Mouse (Mus musculus): ENCODE data around the gene Sp2.

The Sp2 gene

DNA sequence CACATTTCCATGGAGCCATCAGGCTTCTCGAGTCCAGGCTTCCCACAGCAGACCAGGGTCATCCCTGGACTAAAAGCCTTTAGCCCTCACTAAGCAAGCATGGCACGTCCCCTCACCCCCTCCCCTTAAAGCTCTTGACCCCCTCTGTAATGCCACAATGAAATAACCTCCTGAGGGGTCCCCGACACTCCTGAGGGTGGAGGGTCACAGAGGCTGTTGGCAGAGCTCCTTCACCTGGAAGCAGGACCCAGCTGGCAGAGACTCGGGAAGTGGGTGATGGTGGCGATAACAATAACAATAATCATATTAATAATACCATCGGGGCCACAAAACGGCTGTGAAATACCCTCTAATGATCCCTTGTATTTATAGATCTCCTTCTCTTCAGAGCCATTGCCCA, at the start of gene Sp2:
Gene Sp2, minus strand, starts transcription at position 101 of the 400 bp plus-strand sequence.
- no peak for DNase-seq (ENCODE audit: extremely low read depth, low read depth)

DNA sequence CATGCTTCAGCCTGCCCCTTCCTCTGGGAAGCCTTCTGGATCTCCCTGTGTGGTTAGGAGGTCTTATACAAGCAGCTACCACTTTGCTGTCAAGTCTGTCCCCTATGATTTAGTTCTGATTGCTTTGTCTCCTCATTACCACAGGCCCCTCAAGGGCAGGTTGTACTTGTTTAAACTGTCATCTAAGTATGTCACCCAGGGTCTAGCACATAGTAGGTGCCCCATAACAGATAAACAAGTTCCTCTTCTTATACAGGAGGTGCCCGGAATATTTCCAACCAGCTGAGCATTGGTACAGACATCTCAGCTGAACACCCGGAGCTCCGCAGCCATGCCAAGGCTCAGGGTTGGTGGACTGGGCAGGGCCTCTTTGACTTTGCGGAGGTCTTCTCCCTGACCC, 49.7 kb upstream of the Sp2 start:
- DNase-seq (ENCODE audit: extremely low read depth, low read depth), result no peak

DNA sequence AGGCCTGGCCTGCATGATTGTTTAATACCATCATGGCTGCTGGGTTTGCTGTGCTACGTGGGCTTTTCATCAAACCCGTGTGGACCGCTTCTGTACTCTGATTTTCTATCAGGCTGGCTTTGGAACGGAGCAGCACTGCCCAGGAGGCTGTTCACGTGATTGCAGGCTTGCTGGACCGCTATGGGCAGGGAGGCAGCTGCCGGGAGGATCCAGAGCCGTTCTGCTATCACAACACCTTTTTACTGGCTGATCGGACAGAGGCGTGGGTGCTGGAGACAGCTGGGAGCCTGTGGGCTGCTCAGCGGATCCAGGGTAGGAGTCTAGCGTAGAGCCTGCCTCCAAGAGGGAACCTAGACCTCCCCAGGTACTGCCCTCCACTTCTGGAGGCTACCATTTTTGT, 49.2 kb upstream of the Sp2 start:
- no peak for DNase-seq (ENCODE audit: extremely low read depth, low read depth)

DNA sequence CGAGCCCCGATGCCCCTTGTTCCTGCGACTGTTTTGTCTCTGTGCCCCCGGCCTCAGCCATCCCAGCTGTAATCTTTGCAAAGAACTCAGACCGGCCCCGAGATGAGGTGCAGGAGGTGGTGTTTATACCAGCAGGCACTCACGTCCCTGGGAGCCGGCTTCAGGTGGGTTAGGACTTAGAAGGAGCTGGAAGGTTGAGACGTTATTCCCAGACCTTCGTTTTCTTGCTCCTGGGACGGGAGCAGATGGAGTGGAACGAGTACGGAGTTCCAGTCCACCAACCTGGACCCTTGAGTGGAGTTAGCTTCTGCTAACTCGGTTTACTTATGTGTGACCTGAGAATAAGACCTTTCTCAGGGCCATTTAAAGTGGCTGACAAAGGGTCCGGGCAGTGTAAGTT, 47.7 kb upstream of the Sp2 start:
- DNase-seq (ENCODE audit: extremely low read depth, low read depth), result no peak

DNA sequence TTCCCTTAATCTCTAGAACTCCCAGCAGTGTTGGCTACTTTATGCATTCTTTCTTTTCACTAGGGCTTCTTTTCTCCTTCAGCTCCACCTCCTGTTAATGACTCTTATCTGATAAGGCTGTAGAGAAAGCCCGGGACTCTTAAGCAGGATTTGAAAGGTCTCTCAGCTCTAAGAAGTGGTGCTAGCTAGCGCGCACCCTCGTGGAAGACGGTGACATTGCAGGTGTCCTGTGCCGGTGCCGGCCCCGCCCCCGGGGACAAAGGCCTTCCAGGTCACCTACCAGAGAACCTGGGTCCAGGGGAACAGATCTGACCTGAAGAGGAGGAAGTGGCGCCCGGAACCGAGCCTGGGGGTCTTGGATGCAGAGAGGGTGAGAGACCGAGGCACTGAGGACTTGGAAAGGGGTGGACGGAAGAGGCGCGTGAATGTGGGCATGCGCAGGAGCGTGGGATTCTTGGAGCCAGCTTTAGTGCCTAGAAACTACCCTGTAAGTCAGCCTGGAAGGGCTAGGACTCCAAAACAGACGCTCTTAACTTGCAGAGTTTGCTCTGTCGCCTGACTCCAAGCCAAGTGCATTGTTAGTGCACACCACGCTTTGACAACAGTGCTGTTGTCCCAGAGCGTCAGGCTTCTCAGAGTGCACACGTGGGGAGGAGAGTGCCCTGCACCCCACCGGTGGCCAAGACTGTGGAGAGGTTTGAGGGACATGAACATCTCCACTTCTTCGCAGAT, 47.1 kb upstream of the Sp2 start, which contains the start of gene Scrn2:
Gene Scrn2, plus strand, starts transcription at position 253 of the 732 bp plus-strand sequence.
- DNase-seq (ENCODE audit: extremely low read depth, low read depth), result peak; percentile 76

DNA sequence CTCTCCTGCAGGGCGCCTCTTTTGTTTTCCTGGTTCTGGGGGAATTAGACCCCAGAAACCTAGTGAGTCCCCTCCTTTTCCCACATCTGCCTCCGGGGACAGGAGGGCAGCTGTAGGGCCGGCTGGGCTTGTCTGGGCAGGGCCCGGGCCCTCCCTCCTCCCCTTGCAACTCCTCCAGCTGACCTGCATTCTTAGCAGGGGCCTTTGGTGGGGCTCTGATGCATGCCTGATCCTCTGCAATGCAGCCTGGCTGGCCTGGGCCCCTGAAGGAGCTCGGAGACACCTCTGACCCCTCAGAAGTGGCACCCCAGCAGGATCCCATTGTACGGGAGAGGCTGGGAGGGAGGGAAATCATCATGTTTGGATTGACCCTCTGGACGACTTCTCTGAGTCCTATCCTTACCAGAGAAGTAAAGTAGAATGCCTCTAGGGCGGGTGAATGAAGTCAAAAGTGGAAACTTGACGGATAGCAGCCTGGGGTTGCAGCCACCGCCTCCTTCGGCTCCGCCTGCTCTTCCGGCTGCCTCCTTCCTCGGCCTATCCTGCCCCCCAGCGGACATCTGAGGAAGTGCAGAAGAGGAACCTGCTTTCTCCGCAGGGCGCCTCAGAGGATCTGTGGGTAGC, 43.1 kb upstream of the Sp2 start:
- DNase-seq (ENCODE audit: extremely low read depth, low read depth), result peak; percentile 73

DNA sequence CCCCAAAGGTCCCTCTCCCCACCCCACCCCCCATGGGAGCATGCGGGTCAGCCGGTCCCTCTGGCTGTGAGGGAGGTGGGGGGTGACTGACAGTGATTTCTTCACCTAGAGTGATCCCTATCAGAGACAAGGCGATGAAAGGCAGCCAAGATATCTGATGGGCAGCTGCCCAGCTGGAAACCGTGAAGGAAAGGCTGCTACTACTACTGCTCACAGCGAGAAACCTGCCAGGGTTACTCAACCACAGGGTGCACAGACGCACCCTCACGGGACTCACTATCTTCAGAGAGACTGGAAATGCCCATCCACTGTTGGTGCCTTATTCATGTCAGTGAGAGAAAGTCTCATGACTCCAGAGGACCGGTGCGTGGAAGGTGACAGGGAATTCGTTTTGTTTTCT, 42.2 kb upstream of the Sp2 start:
- DNase-seq (ENCODE audit: extremely low read depth, low read depth), result no peak

DNA sequence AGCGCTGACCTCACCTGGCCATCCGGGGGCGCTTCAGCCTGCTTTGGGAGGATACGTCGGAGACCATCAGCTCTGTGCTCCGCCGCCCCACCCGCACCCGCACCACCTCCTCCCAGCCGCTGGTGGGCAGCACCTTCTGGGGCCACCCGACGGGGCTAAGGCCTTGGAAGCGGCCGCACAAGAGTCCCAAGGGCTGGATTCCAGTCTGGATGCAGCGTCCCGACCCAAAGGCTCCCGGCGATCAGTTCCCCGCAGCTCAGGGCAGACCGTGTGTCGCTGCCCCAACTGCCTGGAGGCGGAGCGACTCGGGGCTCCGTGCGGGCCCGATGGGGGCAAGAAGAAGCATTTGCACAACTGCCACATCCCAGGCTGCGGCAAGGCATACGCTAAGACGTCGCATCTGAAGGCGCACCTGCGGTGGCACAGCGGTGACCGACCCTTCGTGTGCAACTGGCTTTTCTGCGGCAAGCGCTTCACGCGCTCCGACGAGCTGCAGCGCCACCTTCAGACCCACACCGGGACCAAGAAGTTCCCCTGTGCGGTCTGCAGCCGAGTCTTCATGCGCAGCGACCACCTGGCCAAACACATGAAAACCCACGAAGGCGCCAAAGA, 39.2 kb upstream of the Sp2 start:
- peak; percentile 46 for DNase-seq (ENCODE audit: extremely low read depth, low read depth)

DNA sequence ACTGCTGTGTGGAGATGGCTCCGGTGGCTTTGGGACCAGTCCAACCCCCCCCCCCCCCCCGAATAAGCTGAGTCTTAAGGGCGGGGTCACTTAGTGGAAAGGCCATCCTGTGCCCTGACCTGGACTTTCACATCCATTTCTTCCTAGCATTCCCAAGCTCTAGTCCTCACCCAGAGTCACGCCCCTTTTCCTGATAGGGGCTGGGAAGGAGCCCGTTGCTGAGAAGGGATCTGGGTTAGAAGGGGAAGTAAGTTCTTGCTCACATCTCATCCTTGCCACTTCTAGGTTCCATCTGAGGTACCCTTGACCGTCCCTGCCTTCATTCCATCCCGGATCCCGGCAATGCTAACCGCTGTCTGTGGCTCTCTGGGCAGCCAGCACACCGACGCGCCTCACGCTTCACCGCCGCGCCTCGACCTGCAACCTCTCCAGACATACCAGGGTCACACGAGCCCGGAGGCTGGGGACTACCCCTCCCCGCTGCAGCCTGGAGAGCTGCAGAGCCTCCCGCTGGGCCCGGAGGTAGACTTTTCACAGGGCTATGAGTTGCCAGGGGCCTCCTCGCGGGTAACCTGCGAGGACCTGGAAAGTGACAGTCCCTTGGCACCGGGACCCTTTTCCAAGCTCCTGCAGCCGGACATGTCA, 38.5 kb upstream of the Sp2 start:
- no peak for DNase-seq (ENCODE audit: extremely low read depth, low read depth)

DNA sequence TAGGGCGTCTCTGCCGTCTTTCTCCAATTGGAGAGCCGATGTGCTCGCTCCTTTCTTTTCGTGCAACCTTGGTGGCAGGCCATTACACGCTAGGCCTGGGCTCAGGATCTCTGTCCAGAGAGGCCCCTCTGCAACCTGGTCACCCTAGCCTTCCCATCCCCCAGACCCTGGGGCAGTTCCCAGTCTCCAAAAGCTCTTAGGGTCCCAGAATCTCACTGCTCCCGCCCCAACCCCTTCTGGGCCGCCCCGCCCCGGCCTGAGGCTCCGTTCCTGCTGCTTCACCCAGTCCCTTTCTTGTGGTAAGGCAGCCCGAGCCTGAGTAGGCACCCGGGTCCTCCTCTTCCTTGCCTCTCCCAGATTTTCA, 36.6 kb upstream of the Sp2 start:
- no peak for DNase-seq (ENCODE audit: extremely low read depth, low read depth)

DNA sequence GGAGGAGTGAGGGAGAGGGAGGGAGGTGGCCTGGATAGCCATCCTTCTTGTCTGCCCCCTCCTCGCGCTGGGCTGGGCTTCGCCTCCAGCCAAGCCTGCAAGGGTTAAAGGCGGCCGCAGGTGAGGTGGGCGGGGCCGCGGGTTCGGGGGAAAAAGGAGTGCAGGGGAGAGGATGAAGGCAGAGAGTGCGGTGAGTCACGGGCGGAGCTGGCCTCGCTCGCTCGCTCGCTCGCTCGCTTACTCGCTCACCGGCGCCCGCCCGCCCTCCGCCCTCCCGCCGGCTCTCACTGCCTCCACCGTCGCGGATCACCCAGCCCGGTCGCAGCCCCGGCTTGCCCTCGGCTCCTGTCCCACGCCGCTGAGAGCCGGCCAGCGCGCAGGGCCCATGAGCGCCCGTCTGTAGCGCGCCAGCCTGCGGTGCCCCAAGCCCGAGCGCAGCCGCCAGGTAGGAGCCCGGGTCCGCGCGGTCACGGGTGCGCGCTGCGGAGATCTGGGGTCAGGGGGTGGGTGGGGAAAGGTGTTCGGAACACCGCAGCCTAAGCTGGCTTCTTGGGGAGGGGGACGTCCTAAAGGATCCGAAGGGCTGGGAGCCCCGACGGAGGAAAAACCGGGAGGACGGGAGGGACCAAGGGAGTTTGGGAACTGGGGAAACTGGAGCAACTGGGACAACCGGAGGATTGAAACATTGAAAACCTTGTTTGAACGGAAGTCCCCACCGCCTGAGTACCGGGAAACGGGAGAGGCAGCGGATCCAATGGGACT, 36.0 kb upstream of the Sp2 start:
- no peak for DNase-seq (ENCODE audit: extremely low read depth, low read depth)

DNA sequence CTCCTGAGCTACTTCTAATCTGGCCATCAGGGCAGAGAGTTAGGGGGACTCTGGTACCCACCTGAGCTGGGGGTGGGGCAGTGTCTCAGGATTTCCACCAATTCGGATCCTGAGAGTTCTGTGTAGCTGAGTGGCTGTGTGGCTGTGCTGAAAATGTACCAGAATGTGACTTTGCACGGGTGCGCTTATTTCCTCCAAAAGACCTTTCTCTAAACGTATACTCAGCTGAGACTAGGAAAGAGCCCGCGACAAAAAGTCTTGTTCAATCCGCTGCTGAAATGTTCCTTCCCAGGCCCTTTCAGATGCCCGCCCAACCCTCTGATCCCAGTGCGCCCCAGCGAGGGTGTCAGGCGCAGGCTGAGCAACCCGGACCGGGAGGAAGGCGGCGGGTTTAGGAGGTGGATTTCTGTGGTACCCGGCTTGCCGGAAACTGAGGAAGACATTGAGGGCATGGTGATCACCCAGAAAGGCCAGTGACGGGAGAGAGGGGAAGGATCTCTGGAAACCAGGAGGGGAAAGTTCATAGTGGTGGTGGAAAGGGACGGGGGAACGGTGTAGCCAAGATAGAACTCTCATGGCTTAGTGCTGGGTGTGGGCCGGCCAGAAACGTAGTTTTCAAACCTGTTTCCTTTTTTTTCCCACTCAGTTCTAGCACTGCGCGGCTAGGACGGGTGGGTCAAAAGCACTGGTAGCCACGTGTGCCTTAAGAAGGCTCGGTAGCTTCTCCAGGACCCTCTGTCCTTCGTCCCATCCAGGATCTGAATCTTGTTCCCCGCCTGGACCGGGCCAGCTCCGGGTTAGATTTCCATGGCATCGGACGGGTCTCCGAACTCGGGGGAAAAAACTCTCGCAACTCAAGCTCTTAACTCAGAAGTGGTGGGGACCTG, 35.2 kb upstream of the Sp2 start:
- no peak for DNase-seq (ENCODE audit: extremely low read depth, low read depth)

DNA sequence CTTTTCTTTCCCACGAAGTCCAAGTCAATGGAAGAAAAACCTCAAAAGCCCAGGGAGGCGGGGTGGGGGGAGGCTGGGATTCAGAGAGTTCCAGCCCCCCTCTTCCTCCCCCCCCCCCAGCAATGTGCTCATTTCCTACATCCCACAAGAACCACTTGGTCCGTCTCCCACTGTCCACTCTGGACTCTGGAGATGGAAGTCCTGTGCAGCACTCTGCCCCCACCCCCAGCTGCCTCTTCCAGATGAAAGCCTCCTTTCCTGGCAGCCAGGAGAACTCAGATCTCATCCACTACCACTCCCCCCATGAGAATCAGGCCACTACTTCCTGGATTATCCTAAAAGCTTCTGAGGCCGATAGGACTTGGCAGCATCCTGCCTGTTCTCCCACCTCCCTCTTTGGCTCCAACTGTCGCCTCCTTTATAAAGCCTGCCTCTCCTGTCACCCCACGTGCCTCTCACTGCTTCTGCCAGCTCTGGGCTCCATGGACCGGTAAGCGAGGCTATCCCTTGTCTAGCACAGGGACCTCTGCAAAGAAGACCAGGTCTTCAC, 30.4 kb upstream of the Sp2 start, which contains the start of gene Sp6:
Gene Sp6, plus strand, starts transcription at position 274 of the 550 bp plus-strand sequence.
- DNase-seq (ENCODE audit: extremely low read depth, low read depth), result no peak

DNA sequence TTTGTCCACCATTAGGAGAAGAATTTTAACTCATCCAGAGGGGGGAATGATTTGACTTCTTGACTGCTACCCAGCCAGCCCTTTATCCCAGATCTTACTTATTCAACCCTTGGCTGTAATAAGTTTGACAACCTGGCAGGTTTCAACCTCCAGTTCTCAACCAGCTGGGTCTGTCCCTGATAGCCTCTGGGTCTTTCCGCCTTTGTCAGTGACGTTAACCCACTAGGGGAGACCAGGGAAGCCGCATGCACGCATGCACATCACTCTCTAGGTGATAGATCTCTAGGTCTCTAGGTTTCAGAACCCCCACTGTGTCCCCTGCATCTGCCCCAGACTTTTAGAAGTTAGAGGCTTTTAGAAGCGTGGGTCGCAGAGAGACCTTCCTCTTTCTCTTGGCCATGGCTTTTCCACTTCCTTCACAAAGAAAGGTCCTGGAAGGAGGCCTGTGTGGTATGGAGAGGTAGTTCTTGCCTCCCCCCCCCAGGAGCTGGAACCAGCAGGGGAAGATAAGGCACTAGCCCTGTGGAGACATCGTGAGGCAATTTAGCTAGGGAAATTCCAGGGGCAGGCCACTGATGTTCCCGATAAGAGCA, 26.5 kb upstream of the Sp2 start:
- DNase-seq (ENCODE audit: extremely low read depth, low read depth), result peak; percentile 23

DNA sequence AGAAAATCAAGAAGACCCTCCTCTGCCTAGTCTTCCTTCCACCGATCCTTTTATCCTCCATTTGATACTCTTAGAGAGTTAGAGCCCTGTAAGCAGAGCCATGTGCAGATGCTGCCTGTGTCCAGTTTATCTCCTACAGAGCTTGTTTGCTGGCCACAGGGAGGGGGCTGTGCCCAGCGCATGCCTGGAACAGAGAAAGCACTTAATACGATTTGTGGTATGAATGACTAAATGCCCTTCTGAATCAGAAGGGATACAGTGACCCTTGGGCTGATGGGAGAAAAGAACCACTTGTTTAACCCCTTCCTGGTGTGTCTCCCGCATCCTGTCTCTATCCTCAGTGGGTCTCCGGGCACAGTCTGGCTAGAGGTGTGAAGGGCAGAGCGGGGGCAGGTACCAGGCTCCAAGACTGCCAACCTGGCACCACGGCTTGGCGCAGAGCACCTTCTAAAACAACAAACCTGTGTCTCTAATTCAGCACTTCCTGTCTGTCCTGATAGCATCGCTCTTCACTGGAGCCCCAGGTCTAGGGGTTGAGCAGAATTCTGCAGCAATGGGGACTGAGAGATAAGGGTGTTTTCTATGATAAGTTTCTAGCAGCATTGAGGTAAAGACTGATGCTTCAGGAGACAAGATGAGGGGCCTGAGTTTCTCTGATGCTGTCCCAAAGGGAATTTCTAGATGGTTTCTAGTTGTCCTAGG, 24.5 kb upstream of the Sp2 start:
- DNase-seq (ENCODE audit: extremely low read depth, low read depth), result no peak

DNA sequence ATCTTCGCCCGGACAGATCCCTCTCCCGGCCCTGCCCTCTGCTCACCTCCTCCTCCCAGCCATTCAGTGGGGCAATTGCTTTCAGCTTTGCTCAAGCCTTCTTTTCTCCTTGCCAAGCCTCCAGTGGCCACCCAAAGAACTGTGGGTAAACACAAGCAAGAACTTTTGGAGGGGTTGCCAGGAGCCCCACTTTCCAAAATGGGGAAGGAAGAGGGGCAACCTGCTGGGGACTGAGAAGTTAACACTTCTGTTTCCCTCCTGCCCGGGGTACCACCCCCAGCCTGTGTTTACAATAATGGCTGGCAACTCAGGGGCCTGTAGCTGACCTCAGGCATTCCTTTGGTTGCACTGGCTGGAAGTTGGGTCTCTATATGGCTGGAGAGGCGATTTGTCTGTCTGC, 20.4 kb upstream of the Sp2 start:
- no peak for DNase-seq (ENCODE audit: extremely low read depth, low read depth)

DNA sequence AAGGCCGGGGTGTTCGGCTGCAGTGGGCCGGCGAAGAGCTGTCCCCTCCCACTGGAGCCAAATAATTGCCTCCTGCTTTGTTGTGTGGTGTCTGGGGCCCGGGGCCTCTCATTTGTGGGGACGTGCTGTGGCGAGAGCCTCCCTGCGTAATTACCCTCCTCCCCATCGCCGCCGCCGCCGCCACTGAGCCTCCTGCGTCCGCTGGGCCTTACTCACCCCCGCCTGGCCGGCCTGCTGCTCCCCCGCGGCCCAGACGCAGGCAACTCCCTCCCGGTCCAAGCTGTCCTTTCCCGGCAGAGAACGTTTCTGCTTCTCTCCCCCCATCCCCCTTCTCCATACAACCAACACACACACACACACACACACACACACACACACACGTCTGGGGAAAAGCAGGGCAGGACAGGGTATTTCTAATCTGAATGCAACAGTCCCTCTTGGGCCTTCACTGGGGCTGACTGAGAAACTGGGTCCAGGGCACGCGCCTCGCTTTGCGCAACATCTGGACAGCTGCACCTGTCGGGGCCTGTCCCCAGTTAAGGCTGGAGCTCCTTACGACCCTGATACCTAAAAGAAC, 14.7 kb upstream of the Sp2 start:
- no peak for DNase-seq (ENCODE audit: extremely low read depth, low read depth)

DNA sequence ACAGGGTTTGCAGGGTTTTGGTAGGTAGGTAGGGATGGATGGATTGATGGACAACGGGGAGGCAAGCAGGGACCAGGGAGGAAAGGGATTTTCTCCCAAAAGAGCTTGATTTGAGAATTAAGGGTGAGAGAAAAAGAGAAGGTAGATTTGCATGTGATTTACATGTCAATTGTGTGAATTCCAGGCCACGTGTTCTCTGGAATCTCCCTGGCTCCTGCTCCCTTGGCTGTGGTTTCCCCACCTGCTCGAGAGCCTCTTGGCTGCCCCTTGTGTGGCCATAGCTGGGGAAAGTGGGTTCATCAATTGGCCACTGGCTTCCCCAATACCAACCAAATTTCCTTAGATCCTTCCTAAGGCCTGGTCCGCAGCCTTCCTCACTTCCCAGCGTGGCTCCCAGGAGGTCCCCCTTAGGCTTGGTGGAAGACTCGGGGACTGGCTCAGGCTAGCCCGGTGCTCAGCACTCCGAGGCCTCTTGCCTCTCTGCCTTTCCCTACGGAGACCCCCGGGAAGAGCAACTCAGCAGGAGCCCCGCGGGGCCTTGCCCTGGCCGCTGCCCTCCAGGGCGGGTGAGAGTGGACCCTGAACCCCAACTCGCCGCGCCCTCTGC, 14.1 kb upstream of the Sp2 start:
- no peak for DNase-seq (ENCODE audit: extremely low read depth, low read depth)

Measured in MEL-GATA-1-ER (cell line).